Mouse (Mus musculus): ENCODE results near the gene Egln2. TPM values are rescaled to one million over a fixed set of nuclear protein-coding genes. Genes with fewer than 3 reads are reported as not detected.

Egln2 gene
- total and polyA plus RNA-seq, 3 experiments = 69.5 to 80.1 TPM; not detected in 1

DNA sequence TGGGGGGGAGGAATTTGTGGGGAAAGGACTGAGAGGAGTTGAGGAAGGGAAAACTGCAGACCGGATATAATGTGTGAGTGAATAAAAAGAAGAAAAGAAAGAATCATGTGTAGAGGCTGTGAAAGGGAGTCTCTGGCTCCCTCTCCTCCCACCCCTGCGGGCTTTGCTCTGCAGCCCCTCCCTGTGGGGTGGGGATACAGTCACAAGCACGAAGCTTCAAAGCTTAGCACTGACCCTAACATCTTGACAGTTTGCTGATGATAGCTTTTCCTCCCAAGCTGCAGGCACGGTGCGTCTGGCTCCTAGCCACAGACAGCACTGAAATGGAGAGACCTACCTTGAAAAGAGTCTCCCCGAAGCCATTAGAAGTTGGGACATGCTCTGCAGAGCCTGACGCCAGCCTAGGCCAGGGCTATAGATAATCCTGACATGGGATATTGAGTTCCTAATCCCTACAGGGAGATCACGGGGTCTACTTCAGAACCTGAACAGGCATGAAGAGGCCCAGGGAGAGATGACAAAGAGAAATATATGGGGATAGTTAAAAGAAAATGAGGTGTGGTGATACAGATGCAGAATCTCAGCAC lies 30.1 kb downstream of the Egln2 start:
- no peaks in the 10 kb centered on the region for H3K9me3 ChIP-seq (replicated peaks; ENCODE audit: insufficient read depth, low read length)
- H3K4me1 ChIP-seq (ENCODE audit: control insufficient read depth in 1 of 2, insufficient read depth in 2 of 2, low read length in 2 of 2) = no peaks in the 10 kb centered on the region
- H3K27me3 ChIP-seq (ENCODE audit: control insufficient read depth in 1 of 2, insufficient read depth in 2 of 2, low read length in 2 of 2) = no peaks in the 10 kb centered on the region
- H3K4me3 ChIP-seq (ENCODE audit: control insufficient read depth in 1 of 2, insufficient read depth in 1 of 2, low read depth in 2 of 2, low read length in 2 of 2) = no peak overlapping the region
- no peaks in the 10 kb centered on the region for H3K36me3 ChIP-seq (ENCODE audit: control insufficient read depth in 1 of 2, insufficient read depth in 2 of 2, low read length in 2 of 2)
- TF ChIP-seq ZNF384 (IDR thresholded peaks at IDR 0.05; ENCODE audit: low read depth, low read length) (no peak), ZMIZ1 (IDR thresholded peaks at IDR 0.05; ENCODE audit: low read depth, low read length) (no peak), EP300 (IDR thresholded peaks at IDR 0.05; ENCODE audit: low read depth in 1 of 2, low read length in 2 of 2) (no peak), ETS1 (IDR thresholded peaks at IDR 0.05; ENCODE audit: low read depth, low read length) (no peak), UBTF (IDR thresholded peaks at IDR 0.05; ENCODE audit: borderline replicate concordance, insufficient read depth, low read depth, low read length) (no peak)
- H3K27ac ChIP-seq (ENCODE audit: control insufficient read depth, low read depth, low read length) = no peak overlapping the region
- DNase-seq (ENCODE audit: low read depth, low spot score) = no peak
- H3K79me2 ChIP-seq (ENCODE audit: control insufficient read depth, insufficient read depth, low read length, poor library complexity) = no peaks in the 10 kb centered on the region
- no peak overlapping the region for H3K9ac ChIP-seq (ENCODE audit: control insufficient read depth, low read depth, low read length, poor library complexity, severe bottlenecking)

DNA sequence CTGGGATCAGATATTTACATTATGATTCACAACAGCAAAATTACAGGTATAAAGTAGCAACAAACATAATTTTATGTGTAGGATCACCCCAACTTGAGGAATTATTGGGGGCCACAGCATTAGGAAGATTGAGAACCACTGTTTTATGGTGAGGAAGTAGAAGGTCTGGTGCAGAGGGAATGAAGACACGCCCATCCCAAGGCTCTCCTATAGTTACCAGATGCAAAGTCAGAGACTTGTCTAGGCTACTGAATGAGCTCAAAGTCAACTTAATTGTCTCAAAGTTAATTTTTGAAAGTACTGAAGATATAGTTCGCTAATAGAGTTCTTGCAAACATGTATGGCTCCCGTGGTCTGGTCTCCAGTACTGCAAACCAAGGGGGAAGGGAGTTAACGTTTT lies 32.8 kb downstream of the Egln2 start:
- Histone ChIP-seq H3K36me3 (ENCODE audit: control insufficient read depth in 1 of 2, insufficient read depth in 2 of 2, low read length in 2 of 2) (no peaks in the 10 kb centered on the region), H3K27me3 (ENCODE audit: control insufficient read depth in 1 of 2, insufficient read depth in 2 of 2, low read length in 2 of 2) (no peaks in the 10 kb centered on the region), H3K9ac (ENCODE audit: control insufficient read depth, low read depth, low read length, poor library complexity, severe bottlenecking) (no peak overlapping the region), H3K79me2 (ENCODE audit: control insufficient read depth, insufficient read depth, low read length, poor library complexity) (no peaks in the 10 kb centered on the region), H3K27ac (ENCODE audit: control insufficient read depth, low read depth, low read length) (no peak overlapping the region), H3K4me3 (ENCODE audit: control insufficient read depth in 1 of 2, insufficient read depth in 1 of 2, low read depth in 2 of 2, low read length in 2 of 2) (no peak overlapping the region), H3K9me3 (replicated peaks; ENCODE audit: insufficient read depth, low read length) (no peaks in the 10 kb centered on the region), H3K4me1 (ENCODE audit: control insufficient read depth in 1 of 2, insufficient read depth in 2 of 2, low read length in 2 of 2) (no peaks in the 10 kb centered on the region)
- DNase-seq (ENCODE audit: low read depth, low spot score) = no peak
- TF ChIP-seq USF2 (IDR thresholded peaks at IDR 0.05; ENCODE audit: borderline replicate concordance in 1 of 2, insufficient read depth in 1 of 2, low read depth in 1 of 2, low read length in 2 of 2) (no peak), ZKSCAN1 (IDR thresholded peaks at IDR 0.05; ENCODE audit: low read depth, low read length) (no peak), NRF1 (IDR thresholded peaks at IDR 0.05; ENCODE audit: insufficient read depth, low read depth, low read length, poor library complexity, severe bottlenecking) (no peak), CHD2 (IDR thresholded peaks at IDR 0.05; ENCODE audit: low read length) (no peak), USF1 (IDR thresholded peaks at IDR 0.05; ENCODE audit: low read depth, low read length) (no peak), HCFC1 (IDR thresholded peaks at IDR 0.05; ENCODE audit: low read depth, low read length) (no peak)

DNA sequence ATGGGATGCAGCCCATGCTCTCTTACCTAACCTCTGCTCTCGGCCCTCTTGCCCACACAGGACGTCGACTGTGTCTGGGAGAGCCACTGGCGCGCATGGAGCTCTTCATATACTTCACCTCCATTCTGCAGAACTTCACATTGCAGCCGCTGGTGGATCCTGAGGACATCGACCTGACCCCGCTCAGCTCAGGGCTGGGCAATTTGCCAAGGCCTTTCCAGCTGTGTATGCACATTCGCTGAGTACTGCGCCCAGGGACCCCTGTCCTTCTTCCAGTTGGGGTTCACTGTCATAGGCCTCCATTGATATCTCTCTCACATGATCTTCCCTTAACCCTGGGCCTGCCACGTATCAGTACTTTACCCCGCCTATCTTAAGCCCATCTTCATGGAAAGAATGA lies 33.4 kb downstream of the Egln2 start:
- H3K4me1 ChIP-seq (ENCODE audit: control insufficient read depth in 1 of 2, insufficient read depth in 2 of 2, low read length in 2 of 2) = no peaks in the 10 kb centered on the region
- TF ChIP-seq CHD1 (IDR thresholded peaks at IDR 0.05; ENCODE audit: low read depth, low read length) = no peak
- no peak for TF ChIP-seq EP300 (IDR thresholded peaks at IDR 0.05; ENCODE audit: low read depth in 1 of 2, low read length in 2 of 2)
- TF ChIP-seq ELF1 (IDR thresholded peaks at IDR 0.05; ENCODE audit: low read depth, low read length) = no peak
- TF ChIP-seq USF2 (IDR thresholded peaks at IDR 0.05; ENCODE audit: borderline replicate concordance in 1 of 2, insufficient read depth in 1 of 2, low read depth in 1 of 2, low read length in 2 of 2) = no peak
- no peak for TF ChIP-seq ZKSCAN1 (IDR thresholded peaks at IDR 0.05; ENCODE audit: low read depth, low read length)
- no peak for TF ChIP-seq MAFK (IDR thresholded peaks at IDR 0.05; ENCODE audit: borderline replicate concordance, low read depth, low read length)
- TF ChIP-seq POLR2AphosphoS2 (IDR thresholded peaks at IDR 0.05; ENCODE audit: low read length) = no peak
- H3K27me3 ChIP-seq (ENCODE audit: control insufficient read depth in 1 of 2, insufficient read depth in 2 of 2, low read length in 2 of 2) = no peaks in the 10 kb centered on the region
- no peak overlapping the region for H3K4me3 ChIP-seq (ENCODE audit: control insufficient read depth in 1 of 2, insufficient read depth in 1 of 2, low read depth in 2 of 2, low read length in 2 of 2)
- no peaks in the 10 kb centered on the region for H3K79me2 ChIP-seq (ENCODE audit: control insufficient read depth, insufficient read depth, low read length, poor library complexity)
- no peaks in the 10 kb centered on the region for H3K36me3 ChIP-seq (ENCODE audit: control insufficient read depth in 1 of 2, insufficient read depth in 2 of 2, low read length in 2 of 2)
- no peaks in the 10 kb centered on the region for H3K9me3 ChIP-seq (replicated peaks; ENCODE audit: insufficient read depth, low read length)
- DNase-seq (ENCODE audit: low read depth, low spot score) = no peak
- no peak overlapping the region for H3K9ac ChIP-seq (ENCODE audit: control insufficient read depth, low read depth, low read length, poor library complexity, severe bottlenecking)
- no peak overlapping the region for H3K27ac ChIP-seq (ENCODE audit: control insufficient read depth, low read depth, low read length)
